Mouse (Mus musculus): ENCODE data around the gene Cfap46.

DNA sequence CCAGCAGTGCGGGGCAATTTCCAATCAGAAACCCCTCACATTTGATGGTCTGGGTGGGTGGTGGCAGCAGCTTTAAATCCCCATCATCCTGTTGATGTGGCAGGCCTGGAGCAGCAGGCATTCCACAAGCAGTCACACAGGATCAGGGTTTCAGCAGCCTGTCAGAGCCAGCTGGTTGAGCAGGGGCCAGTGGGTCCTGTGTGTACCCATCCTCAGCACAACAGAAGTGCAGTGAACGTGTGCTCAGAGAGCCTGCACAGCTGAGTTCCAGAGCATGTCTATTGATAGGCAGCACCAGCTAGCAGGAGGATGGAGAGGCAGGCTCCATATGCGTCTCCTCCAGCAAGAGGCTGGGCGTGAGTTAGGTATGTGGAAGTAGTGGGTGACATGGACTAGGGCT lies 120.2 kb downstream of the Cfap46 start:
- TF ChIP-seq CTCF (IDR thresholded peaks at IDR 0.05; ENCODE audit: low read depth, low read length) (no peak), POLR2A (IDR thresholded peaks at IDR 0.05; ENCODE audit: extremely low read depth, insufficient read depth, low read length) (no peak)

Measured in liver, adult 2 months (tissue).